Mouse (Mus musculus) kidney, postnatal 10 days (tissue): ENCODE measurements around the gene Cnot1.

ENCODE experiments used
- DNase-seq: peaks from one replicate; pipeline ENCODE4 v3.0.0; 2021; ENCODE audit warnings: mixed read lengths

The Cnot1 gene

GRCm38 (mm10) chr8:95678024-95678611, 129.1 kb downstream of the Cnot1 start:
- DNase-seq = peak; percentile 34

- peak; percentile 26 for DNase-seq
These were observed 129.7 kb downstream of the Cnot1 start for GRCm38 (mm10) chr8:95677591-95678023.

- DNase-seq = no peak
These were observed 130.6 kb downstream of the Cnot1 start, which contains the start of gene Ndrg4 for GRCm38 (mm10) chr8:95676631-95677030. TSS of gene Ndrg4 (plus strand) at chr8:95676980.

GRCm38 (mm10) chr8:95672811-95673210, 134.5 kb downstream of the Cnot1 start:
- DNase-seq = no peak

- no peak for DNase-seq
These were observed 135.4 kb downstream of the Cnot1 start for GRCm38 (mm10) chr8:95671861-95672260.

- no peak for DNase-seq
These were observed 137.3 kb downstream of the Cnot1 start for GRCm38 (mm10) chr8:95669967-95670366.
